Mouse (Mus musculus): ENCODE data around the gene Uvrag.
"Not testable (repeated sequence)": the region's sequence is repeated elsewhere in the genome, so short reads cannot be mapped to it uniquely, and the experiment has no call there.

The Uvrag gene

DNA sequence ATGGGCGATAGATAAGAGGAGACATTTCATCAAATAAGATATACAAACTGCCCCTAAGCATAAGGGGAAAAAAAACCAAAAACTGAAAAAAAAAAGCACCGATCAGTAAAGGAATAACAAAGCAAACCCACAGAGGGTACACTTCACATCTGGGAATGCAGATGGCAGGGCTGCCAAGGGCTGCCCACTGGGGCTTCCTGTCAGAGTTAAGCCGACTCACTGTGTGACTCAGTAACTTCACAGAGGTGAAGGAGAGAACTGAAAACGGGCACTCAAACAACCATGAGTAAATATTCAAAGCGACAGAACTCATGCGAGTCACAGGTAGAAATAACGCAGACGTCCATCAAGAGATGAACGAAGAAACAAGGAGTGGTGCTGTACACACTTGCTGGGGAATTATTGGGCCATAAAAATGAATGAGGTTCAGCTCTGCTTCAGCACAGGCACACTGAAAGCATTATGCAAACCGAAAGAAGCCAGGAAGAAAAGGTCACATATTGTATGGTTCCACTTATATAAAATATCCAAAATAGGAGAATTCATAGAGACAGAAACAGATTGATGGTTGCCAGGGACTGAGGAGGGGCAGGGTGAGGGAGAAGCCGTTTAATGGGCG is 164.0 kb downstream of the Uvrag start:
- no peak for DNase-seq (ENCODE audit: low read depth, low spot score)

DNA sequence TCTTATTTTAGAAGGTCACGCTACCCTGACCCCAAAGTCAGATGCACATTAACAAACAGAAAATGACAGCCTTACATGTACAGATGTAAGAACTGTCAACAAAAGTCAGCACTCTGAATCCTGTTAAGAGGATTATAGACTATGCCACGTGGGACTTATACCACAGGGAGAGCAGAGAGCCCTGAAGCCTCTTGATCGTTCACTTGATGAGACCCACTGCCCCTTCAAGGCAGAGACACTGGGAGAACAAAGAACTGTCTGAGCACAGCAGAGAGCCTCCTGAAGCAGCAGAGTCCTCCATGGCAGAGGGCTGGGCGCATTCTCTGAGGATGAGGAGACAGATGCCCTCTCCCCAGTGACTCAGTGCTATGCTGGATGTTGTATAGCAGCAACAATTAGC is 166.4 kb downstream of the Uvrag start:
- DNase-seq (ENCODE audit: low read depth, low spot score) = peak; percentile 47

DNA sequence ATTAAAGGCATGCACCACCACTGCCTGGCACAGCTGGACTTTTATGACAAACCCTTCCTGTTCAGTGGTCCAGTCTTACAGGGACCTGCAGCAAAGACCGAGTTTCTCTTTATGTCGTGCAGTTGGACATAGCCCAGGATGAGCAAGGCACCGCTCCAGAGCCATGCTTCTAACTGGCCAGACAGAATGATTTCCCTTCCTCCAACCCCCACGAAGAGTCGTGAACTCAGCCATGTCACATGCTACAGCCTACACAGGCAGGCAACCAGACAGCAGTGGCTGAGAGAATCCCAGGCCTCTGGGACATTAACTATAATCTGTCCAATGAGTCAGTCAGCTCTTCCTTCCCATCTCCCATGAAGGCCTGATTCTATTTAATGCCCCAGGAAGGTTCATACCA is 170.2 kb downstream of the Uvrag start:
- DNase-seq (ENCODE audit: low read depth, low spot score) = no peak

DNA sequence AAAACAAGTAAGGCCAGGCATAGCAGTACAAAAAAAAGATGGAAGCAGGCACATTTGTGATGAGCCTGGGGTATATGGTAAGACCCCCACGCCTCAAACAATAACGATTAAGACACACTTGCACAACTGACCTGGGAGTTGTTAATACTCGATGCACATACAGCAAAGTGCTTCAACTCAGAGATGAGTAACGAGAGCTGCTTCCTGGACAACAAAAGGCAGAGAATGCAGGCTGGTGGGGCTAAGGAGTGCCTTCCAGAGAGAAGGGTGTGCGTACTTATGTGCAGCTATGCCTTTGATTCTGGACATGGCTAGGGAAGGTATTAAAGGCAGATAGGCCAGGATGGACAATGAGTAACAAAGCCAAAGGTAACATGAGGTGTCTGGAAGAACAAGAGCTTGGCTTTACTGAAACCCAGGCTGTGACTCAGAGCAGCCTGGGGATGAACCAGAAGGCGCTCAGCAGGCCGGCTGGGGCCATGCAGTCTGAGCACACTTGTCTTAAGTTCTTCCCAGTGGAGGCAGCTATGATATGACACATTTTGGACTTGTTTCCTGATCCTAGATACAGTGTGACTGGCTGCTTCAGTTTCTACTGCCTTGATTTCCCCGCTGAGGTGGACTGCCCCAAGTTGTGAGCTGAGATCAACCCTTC is 172.1 kb downstream of the Uvrag start:
- DNase-seq (ENCODE audit: low read depth, low spot score) = no peak

DNA sequence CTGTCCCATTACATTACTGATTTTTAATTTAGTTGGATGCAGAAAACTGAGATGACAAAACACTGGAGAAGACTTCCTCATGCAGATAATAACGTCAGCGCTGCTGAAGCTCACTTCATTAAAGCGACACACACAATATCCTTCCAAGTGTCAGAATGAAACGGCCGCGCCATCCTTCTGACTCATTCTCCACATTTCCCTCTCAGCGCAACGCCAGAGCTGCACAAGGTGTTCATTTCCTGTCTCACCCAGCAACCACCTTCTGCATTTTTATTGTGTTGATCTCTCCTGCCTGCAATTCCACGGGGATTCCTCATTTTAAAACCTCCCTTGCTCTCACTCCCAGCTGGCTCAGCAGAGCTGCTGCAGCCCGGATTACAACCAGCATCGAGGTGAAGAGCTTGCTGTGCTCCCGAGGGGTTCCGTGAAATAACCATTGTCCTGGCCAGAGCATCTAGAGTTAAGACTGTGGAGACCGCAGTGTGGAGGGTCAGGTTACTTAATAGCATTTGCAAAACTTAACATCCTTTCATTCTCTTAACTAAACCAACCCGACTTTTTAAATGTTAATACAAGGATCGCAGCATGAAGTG is 172.8 kb downstream of the Uvrag start:
- DNase-seq (ENCODE audit: low read depth, low spot score) = no peak

DNA sequence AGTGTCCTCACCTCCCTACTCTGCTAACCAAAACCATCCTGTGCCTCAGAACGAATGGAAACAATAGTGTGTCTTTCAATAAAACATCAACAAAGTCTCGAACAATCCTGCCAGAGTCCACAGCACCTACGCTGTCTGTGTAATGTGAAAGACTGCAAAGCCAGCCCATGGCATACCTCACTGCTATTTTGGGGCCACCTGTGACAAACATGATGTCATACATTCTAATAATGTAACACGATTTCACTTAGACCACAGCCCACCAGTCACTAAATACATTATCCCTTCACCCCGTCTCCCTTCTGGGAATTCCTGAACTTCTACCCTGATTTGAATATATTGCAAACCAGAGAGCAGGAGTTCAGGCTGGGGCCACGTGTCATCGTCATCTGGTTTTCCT is 173.3 kb downstream of the Uvrag start:
- DNase-seq (ENCODE audit: low read depth, low spot score) = no peak

DNA sequence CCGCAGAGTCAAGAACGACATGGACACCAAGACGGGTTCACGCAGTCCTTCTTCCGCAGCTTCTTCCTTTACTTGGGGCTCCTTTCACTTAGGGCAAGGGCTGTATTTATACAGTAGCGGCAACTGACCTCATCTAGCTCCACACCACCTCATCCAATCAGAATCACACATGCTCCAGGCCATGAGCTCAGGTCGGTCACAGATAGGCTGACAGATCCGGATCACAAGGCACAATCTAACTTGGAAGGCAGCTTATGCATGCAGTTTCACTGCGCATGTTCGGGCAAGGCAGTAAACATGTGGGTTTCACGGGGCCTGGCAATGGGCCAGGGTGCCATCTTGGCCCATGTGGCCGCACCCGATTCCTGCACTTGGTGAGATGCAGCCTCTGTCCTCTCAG is 177.4 kb downstream of the Uvrag start:
- not testable (repeated sequence) for DNase-seq (ENCODE audit: low read depth, low spot score)

DNA sequence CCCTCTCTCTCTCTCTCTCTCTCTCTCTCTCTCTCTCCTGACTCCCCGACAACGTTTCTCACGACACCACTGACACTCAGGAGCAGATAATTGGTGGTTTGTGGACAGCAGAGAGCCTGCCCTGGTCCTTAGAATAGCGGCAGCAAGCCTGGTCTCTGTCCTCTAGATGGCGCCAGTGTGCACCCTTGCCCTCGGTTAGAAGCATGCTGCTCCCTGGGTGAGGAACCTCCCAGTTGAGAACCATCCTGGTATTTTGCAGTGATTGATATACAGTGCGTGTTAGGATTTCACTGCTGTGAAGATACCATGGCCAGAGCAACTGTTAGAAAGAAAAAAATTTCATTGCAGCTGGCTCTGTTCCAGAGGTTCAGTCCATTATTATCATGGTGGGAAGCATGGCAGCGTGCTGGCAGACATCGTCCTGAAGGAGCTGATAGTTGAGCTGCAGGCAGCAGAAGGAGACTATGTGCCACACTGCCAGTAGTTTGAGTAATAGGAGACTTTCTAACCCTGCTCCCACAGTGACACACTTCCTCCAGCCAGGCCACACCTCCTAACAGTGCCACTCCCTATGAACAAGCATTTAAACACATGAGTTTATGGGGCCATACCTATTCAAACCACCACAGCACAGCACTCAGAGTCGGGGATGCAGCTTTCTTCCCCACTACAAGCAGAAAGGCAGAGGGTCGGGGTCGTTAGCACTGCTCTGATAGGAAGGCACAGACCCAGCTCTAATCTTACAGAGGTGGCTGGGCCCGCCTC is 178.2 kb downstream of the Uvrag start:
- DNase-seq (ENCODE audit: low read depth, low spot score) = peak; percentile 72

DNA sequence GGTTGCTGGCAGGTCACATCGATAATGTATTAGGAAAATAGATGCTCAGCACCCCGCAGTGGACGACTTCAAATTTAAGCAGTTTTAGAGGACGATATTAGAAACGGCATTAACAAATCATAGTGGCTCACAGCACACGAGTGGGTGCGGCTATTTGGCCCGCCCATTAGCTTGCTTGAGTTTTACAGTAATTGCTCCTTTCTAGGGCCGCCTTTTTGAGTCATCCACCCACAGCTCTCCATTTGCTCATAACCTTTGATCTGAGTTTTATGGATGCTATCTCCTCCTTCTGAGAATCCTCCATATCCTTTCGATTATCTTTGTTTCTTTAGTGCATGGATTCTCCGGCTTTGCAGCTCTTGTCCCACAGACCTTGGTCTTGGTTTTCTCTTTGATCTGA is 178.9 kb downstream of the Uvrag start:
- DNase-seq (ENCODE audit: low read depth, low spot score) = no peak

DNA sequence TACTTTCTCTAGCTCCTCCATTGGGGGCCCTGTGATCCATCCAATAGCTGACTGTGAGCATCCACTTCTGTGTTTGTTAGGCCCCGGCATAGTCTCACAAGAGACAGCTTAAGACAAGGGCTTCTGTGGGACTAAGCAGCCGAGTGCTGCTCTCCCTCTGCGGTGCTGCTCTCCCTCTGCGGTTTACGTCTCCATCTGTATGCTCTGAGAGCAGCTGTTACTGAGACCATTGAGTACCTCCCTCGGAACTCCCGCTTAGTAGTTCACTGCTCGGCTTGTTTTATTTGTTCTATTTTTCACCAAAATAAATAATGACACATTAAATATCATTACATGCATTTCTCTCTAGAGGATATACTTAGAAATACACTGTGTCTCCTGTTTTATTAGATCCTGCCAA is 180.7 kb downstream of the Uvrag start:
- no peak for DNase-seq (ENCODE audit: low read depth, low spot score)

DNA sequence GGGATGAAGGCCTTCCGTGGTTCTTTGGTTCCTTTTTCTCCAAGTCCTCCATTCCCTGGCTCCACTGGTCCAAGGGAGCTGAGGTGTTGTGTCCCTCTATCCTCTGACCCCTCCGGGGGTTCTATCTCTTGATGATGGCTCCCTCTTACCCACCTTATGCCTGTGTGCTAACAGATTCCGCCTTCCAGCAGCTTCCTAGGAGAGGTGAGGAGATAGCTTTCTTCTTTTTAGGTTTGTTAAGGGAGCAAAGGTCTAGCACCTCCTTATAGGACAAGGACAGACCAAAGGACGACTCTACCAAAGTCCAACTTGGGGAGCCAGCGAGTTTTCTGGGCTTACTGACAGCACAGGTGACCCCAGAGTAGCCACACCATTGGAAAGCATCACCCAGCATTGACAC is 181.7 kb downstream of the Uvrag start:
- DNase-seq (ENCODE audit: low read depth, low spot score) = no peak

DNA sequence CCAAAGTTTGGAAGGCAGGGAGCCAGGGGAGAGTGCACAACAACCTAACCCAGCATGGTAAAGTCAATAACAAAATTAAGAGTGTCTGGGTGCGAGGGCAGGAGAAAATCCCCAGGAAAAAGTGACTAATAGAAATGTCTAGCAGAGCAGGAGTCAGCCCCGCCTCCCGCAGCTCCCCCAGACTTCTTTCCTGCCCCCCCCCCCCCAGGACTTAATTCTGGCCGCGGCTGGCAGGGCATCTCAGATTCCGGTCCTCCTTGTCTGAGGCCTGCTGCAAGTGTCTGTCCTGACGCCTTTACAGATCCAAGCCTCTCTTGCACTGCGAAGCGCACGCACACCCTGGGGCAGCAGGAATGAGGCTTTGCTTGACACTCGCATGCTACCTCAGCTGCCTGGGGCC is 182.8 kb downstream of the Uvrag start:
- no peak for DNase-seq (ENCODE audit: low read depth, low spot score)

DNA sequence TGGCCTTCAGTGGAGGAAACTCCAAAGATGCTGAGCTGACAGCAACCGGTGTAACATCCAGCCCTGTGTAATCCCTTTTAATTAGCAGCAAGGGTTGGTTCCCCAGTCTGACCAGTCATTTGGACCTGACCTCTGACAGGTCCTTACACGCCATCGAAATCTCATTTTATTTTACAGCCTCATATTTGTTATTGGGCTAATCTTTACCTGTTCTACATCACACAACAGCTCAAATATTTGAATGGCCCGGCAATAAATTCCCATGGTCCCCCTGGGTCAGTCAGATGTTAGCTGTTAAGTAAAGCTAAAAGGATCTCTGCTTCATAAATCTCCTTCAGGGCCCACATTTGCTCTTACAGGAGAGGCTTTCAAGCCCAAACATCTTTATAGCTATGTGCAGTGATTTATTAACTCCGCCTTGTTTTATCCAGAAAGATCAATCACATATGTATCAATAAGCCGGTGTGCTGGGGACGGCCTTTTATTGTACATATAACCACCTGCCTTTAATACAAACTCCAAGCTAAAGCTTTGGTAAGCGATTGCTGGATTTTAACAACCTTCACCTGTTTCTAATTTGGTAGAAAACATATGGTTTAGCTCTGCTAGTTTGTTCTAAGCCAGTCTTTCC is 183.7 kb downstream of the Uvrag start:
- no peak for DNase-seq (ENCODE audit: low read depth, low spot score)

DNA sequence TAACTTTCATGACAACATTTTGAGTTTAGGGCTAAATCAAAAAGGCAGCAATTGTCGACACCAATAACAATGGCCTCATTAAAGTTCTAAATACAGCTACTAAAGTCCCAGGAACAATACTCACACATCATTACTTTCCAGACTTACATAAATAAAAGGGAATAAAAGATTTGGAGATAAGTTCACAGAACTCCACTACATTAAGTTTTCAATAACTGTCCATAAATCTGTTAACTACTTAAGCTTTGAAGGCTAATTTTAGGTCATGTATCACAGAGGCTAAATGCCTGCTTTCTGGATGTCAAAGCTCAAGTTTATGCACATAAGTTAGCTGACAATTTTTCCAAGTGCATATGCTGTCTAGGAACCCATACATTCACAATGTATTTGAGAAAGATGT is 184.3 kb downstream of the Uvrag start:
- DNase-seq (ENCODE audit: low read depth, low spot score) = no peak

DNA sequence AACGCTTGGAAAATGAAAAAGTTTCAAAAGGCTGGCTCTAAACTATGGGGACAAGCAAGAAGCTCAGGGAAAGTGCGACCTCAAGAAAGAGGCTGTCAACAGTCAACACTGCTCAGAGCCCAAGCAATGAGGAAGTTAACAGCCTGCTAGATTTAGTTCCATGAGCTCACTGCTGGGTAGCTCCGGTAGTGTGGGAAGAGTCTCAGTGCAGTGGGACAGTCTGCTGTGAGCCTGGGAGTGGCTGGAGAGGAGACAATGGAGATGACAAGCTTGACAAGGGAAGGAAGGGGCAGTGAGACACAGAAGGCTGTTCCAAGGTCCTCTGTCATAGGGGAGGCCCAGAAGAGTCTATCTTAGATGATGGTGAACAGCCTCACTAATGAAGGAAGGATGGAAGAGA is 187.3 kb downstream of the Uvrag start:
- DNase-seq (ENCODE audit: low read depth, low spot score) = no peak

DNA sequence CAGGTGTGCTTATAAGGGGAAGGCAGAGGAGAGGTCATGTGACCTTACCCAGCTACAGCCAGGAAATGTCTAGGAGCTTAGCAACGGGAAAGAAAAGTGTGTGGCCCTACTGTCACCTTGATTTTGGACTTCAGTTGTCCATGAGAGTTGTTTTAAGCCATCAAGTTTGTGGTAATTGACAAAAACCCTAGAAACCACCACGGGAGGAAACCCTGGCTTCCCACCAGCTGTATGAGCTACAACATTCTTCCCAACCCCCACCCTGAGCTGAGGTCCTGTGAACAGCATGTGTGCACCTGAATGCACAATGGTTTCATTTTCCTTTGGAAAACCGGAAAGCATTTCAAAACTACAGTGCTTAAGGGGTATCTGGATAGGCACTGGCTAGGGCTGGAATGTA is 196.0 kb downstream of the Uvrag start:
- no peak for DNase-seq (ENCODE audit: low read depth, low spot score)

DNA sequence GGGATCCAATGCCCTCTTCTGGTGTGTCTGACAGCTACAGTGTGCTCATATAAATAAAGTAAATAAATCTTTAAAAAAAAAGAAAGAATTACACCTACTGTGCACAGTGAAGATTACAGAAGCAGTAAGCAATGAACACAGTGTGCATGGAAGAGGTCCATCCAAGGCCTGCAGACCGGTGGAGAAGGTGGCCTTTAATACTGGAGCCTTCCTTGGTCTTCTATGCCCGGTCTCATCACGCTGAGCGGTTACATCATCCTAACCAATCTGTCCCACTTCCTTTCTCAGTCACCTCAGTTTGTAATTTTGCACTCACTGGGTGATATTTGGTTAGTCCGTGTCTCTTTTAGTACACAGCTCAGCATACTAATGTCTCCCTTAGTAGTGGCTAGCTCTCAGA is 197.3 kb downstream of the Uvrag start:
- no peak for DNase-seq (ENCODE audit: low read depth, low spot score)

DNA sequence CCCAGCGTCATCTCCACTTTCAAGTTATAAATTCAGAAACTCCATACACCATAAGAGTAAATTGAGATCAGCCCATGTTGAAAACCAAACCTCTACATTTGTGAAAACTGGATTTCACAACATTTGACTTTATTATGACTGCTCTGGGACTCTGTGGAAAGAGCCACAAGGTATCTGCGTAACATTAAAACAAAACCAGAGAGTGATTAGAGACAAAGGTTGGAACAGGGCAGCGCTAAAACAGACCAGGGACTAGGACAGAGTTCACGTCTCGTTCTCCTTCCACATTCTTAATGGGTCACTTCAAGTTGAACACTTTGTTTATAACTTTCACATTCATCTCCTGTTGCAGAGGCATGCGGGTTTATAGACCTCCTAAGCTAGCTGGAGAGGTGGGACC is 198.2 kb downstream of the Uvrag start:
- DNase-seq (ENCODE audit: low read depth, low spot score) = no peak

DNA sequence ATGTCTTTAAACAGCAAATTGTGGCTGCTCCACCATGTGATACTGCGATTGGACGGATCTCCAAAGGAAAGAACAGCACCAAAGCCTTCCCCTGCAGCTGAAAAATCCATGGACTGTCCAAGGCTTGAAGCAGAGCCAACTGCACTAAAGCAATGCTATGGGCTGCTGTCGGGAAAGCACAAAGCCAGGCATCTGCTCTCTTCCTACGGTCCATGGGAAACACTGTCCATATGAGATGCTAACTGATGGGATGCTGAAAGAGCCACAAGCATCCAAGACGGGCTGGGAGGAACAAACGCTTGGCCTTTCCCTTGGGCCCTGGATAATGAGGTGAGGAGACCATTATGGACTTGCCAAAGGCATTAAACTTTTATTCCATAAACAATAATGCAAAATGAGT is 201.7 kb downstream of the Uvrag start:
- no peak for DNase-seq (ENCODE audit: low read depth, low spot score)

DNA sequence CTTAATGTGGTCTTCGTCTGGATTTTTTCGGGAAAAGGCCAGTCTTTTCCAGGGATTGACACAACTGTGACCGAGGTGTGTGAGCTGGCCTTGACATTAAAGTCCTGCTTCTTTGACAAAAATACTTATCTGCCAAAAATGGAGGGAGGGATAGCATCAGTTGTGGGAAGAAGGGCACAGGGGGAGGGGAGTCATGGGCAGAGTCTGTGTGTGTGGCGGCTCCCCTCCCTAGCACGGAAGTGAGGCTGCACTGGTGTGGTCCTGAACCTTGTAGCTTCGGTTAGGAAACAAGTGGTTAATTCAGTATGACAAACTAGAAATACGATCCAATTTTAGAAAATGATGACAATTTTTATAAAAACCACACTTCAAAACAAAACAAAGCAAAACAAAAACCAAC is 202.3 kb downstream of the Uvrag start:
- DNase-seq (ENCODE audit: low read depth, low spot score) = no peak

DNA sequence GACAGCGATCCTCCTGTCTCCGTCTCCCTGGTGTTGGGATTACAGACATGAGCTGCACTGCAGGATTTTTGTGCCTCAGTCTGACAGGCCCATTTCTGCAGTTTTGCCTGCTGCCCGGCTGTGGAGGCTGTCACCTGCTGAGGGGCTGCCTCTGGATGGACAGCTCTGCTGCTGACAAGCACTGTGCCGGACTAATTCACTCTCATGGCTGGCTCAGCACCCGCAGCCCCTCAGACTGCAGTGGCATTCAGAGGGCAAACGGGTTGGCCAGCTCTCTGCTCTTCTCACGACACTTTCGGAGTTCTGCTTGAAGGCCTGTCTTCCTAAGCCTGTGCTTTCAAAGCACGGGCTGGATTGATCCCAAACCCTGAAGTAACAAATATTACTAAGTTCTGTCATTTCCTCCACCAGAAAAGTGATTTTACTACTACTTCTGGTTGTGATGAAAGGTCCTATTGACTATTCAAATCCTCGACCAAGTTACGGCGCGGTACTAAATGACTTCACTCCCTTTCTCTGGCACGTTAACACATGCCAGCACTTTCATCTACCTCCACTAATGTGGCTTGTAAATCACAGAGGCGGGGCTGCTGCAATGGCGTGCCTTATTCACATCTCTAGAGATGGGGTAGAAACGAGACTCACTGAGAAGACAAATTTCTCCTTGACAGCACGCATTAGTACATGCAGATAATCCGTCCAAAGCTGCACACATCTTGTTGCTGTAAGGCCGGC is 203.7 kb downstream of the Uvrag start:
- DNase-seq (ENCODE audit: low read depth, low spot score) = no peak

DNA sequence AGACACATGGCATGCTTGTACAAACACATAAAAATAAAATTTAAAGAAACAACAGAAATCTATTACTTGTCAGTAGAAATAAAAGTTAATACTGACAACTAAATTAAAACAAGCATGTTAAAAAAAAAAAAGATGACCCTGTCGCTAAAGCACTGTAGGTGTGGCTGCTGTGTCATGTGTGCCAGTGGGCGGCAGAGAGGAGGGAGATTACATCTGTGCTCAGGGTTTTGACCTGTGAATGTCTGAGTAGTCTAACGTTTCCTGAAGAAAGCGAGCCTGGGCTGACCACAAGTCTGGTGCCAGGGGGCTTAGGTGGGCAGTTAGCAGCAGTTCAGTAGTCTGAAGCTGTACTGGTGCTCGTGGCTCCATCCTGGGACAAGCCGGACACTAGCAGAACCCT is 205.2 kb downstream of the Uvrag start:
- DNase-seq (ENCODE audit: low read depth, low spot score) = no peak
